Mouse (Mus musculus): ENCODE measurements around the gene Pck1.

GRCm38 (mm10) chr2:173106409-173106808 lies 46.4 kb upstream of the Pck1 start:
- TF ChIP-seq POLR2A (IDR thresholded peaks at IDR 0.05; ENCODE audit: insufficient read depth, low read depth, low read length) (no peak), CTCF (IDR thresholded peaks at IDR 0.05) (no peak)

All from heart, adult 2 months (tissue).